Mouse (Mus musculus) lung, embryonic 14.5 days (tissue): ENCODE measurements around the gene Tex26. TPM values are rescaled to one million over a fixed set of nuclear protein-coding genes. Genes with fewer than 3 reads are reported as not detected.

Experiments
- ATAC-seq: fragments of 200-750 bp; cut with Nextera tagmentation; 2 replicates; pipeline ENCODE4 v1.8.0; 2017; ENCODE audit warnings: mild to moderate bottlenecking, moderate TSS enrichment, moderate library complexity; ENCODE audit not compliant: insufficient read depth
- DNase-seq: peaks from one replicate; pipeline ENCODE4 v3.0.0-alpha.2; 2015
- H3K27ac ChIP-seq: fragments of 300-500 bp; sonication (generic); 2 replicates; pipeline ENCODE4 v1.5.1; 2014; ENCODE audit warnings: low read depth, mild to moderate bottlenecking, moderate library complexity
- H3K27me3 ChIP-seq: fragments of 300-500 bp; sonication (generic); 2 replicates; pipeline ENCODE4 v1.6.1; 2014; ENCODE audit warnings: low read length, control low read depth; ENCODE audit not compliant: insufficient read depth
- H3K36me3 ChIP-seq: fragments of 300-500 bp; sonication (generic); 2 replicates; pipeline ENCODE4 v1.6.1; 2014; ENCODE audit warnings: control low read depth; ENCODE audit not compliant: insufficient read depth
- H3K4me1 ChIP-seq: fragments of 300-500 bp; sonication (generic); 2 replicates; pipeline ENCODE4 v1.6.1; 2014; ENCODE audit warnings: antibody characterized with exemption, control low read depth; ENCODE audit not compliant: insufficient read depth
- H3K4me2 ChIP-seq: fragments of 300-500 bp; sonication (generic); 2 replicates; pipeline ENCODE4 v1.6.1; 2014; ENCODE audit warnings: mild to moderate bottlenecking
- H3K4me3 ChIP-seq: fragments of 300-500 bp; sonication (generic); 2 replicates; pipeline ENCODE4 v1.5.1; 2014; ENCODE audit warnings: low read depth, low read length
- H3K9ac ChIP-seq: fragments of 300-500 bp; sonication (generic); 2 replicates; pipeline ENCODE4 v1.6.1; 2014
- H3K9me3 ChIP-seq: fragments of 300-500 bp; sonication (generic); 2 replicates; pipeline ENCODE4 v1.6.1; 2016; ENCODE audit warnings: low read depth, low read length, control low read depth
- CTCF ChIP-seq: IDR thresholded peaks from 2 replicates; pipeline ENCODE4 v1.5.1; 2016; ENCODE audit warnings: antibody characterized with exemption, low read depth
- WGBS: fragments of 180-500 bp; shearing (Covaris S2); extraction: QIAGEN DNeasy Blood & Tissue Kit; methylation state at CpG from one replicate; pipeline ENCODE4 v1.1.7; 2014; 5-methylcytosine and 5-hydroxymethylcytosine counted together
- polyA plus RNA-seq: library from polyadenylated mRNA; unstranded; fragments of >200 nt; fragmentation: Nextera tagmentation; extraction: Ambion mirVana; gene quantifications from 2 replicates; pipeline ENCODE4 v1.2.1, GENCODE M21; 2014

Gene Tex26
- polyA plus RNA-seq, 1 experiment from 2014 or later, result 0.64 TPM

DNA sequence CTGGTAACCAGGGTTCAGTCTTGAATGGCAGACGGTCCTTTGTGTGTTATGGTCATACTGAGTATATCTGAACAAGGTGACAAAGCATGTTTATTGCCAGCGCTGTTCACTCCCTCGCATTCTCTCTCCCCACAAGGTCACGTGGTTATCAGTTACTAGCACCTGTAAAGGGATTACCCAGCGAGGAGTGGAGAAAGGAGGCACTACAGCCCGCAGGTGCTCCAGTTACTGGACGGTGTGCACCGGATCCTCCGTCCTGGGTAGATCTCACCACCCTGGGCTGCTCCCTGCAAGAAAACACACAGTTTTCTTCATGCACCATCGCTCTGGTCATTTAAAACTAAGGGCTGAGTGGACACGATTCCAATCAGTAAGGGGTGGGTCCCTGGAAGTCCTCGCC, 44.8 kb downstream of the Tex26 start:
- no peaks in the 10 kb centered on the region for H3K27me3 ChIP-seq
- H3K27ac ChIP-seq, result no peak overlapping the region
- H3K4me1 ChIP-seq, result no peaks in the 10 kb centered on the region
- WGBS, result 72% methylated on average over 12 of the region's 12 CpGs
- no peak overlapping the region for H3K4me2 ChIP-seq
- H3K9ac ChIP-seq, result no peak overlapping the region
- DNase-seq (no peak), ATAC-seq (no peak)
- no peaks in the 10 kb centered on the region for H3K9me3 ChIP-seq
- TF ChIP-seq CTCF, result no peak
- H3K4me3 ChIP-seq, result no peak overlapping the region
- H3K36me3 ChIP-seq, result no peaks in the 10 kb centered on the region

DNA sequence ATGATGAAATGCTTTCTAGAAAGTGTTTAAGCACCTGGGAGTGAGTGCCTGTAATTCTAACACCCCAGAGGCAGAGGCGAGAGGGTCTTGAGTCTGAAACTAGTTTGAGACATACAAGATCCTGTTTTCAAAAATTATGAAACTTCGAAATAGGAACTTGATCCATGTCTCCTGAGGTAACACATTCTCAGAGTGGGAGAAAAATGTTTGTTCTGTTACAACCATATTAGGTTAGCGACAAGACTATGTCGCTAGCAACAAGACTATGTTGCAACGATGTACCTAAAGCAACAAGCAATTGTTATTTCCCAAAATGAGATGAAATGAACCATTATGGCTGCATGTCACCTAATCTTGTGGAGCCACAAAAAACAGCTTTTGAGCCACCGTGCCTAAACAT, 46.0 kb downstream of the Tex26 start:
- 86% methylated on average over 6 of the region's 6 CpGs for WGBS
- H3K36me3 ChIP-seq, result no peaks in the 10 kb centered on the region
- no peaks in the 10 kb centered on the region for H3K9me3 ChIP-seq
- H3K9ac ChIP-seq, result no peak overlapping the region
- TF ChIP-seq CTCF, result no peak
- H3K4me1 ChIP-seq, result no peaks in the 10 kb centered on the region
- no peak overlapping the region for H3K4me3 ChIP-seq
- no peak overlapping the region for H3K4me2 ChIP-seq
- DNase-seq (no peak), ATAC-seq (no peak)
- no peak overlapping the region for H3K27ac ChIP-seq
- H3K27me3 ChIP-seq, result no peaks in the 10 kb centered on the region

DNA sequence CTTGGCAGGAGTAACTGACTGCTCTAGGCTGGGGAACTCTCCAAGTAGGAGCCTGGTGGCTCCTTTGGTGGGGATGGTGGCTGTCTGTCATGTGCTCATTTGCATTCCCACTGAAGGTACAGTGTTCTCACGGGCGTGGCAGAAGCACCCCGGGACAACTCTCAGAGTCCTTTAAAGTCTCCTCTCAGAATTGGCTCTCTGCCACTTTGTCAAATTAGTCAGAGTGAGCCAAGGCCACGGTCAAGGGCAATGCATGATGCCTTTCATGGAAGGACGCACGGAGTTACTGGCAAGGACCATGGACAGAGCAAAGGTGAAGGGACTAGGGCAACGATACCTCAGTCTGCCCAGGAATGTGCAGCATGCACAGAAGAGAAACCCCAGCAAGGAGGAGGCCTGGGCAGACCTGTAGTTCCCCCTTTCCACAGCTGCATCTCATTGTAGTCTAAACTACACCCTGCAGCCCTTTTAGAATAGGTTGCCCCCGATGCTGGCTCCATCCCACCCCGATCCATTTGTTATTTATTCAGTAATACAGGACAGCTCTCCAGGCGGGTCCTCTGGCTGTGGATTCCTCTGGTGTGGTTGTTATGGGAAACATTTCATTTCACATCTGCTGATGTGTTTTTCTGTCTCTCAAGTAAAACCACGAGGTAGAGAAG, 49.0 kb downstream of the Tex26 start:
- Histone ChIP-seq H3K9ac (no peak overlapping the region), H3K27ac (no peak overlapping the region), H3K36me3 (no peaks in the 10 kb centered on the region), H3K9me3 (no peaks in the 10 kb centered on the region), H3K27me3 (no peaks in the 10 kb centered on the region), H3K4me2 (no peak overlapping the region), H3K4me1 (no peaks in the 10 kb centered on the region), H3K4me3 (no peak overlapping the region)
- TF ChIP-seq CTCF, result no peak
- ATAC-seq (0 out of 2 replicates have a peak, but pooled peaks have one; percentile 24), DNase-seq (peak; percentile 49)
- WGBS, result 41% methylated on average over 11 of the region's 11 CpGs

DNA sequence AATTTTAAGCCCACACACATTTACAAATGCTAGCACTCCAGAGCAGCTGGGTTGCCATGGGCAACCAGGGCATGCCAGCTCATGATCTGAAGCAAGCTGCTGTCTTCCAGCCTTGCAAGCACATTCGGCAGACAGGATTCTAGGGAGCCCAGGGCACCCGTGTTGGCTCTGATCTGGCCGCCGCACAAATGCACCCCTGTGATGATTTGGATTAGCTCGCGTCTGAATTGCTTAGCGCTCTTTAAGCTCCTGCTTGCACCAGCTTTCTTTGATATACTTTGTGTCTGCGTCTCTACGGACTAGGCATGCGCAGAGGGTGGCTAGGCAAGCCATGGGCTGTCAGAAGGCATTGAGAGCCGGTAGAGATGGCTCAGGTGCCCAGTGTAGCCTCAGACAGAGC, 49.7 kb downstream of the Tex26 start:
- Histone ChIP-seq H3K27ac (no peak overlapping the region), H3K4me3 (no peak overlapping the region), H3K4me2 (no peak overlapping the region), H3K9ac (no peak overlapping the region), H3K9me3 (no peaks in the 10 kb centered on the region), H3K27me3 (no peaks in the 10 kb centered on the region), H3K36me3 (no peaks in the 10 kb centered on the region), H3K4me1 (no peaks in the 10 kb centered on the region)
- no peak for DNase-seq
- no peak for TF ChIP-seq CTCF
- 59% methylated on average over 11 of the region's 11 CpGs for WGBS
- no peak for ATAC-seq

DNA sequence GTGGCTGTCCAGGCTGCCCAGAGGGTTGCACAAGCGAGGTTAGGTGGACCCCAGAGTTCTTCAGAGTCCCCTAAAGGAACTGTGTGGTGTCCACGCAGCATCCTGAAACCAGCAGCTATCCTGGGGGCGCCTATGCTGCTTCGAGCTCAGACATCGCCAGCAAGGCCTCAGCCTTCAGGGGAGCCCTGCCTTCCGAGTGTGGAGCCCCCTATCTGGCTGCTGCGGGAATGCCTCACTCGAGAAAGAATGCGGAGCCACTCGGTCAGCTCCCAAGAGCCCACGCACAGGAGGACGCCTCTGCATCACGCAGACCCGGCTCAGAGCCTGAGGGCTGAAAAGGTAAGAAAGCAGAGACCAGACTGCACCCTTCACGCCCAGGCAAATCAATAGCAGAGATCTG, 50.8 kb downstream of the Tex26 start:
- H3K4me1 ChIP-seq, result no peaks in the 10 kb centered on the region

DNA sequence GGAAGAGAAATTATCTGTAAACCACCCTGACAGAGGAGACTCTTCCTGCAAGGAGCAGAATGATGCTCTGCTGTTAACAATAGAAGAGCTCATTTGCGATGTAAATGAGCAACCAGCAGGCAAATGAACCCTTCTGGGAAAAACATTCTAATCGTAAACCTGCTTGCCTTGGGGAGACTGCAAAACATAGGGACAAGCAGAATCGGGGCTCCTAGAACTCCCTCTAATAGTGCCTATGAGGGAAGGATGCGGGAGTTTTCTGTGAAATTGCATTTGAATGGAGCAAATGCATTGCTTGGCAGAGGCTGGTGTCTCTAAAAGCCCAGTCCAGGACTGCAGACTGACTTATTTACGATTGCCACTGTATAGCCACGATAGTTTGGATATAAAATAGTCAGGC, 56.2 kb downstream of the Tex26 start:
- TF ChIP-seq CTCF, result no peak
- DNase-seq, result no peak

More for the DNA sequence above, 50.8 kb downstream of the Tex26 start:
- Histone ChIP-seq H3K36me3 (no peaks in the 10 kb centered on the region), H3K27ac (no peak overlapping the region), H3K4me3 (no peak overlapping the region), H3K27me3 (no peaks in the 10 kb centered on the region), H3K9me3 (no peaks in the 10 kb centered on the region), H3K9ac (no peak overlapping the region), H3K4me2 (no peak overlapping the region)
- 65% methylated on average over 15 of the region's 15 CpGs for WGBS
- no peak for DNase-seq
- peak; percentile 22; the same call in 1 of the 2 replicates for TF ChIP-seq CTCF
- no peak for ATAC-seq

DNA sequence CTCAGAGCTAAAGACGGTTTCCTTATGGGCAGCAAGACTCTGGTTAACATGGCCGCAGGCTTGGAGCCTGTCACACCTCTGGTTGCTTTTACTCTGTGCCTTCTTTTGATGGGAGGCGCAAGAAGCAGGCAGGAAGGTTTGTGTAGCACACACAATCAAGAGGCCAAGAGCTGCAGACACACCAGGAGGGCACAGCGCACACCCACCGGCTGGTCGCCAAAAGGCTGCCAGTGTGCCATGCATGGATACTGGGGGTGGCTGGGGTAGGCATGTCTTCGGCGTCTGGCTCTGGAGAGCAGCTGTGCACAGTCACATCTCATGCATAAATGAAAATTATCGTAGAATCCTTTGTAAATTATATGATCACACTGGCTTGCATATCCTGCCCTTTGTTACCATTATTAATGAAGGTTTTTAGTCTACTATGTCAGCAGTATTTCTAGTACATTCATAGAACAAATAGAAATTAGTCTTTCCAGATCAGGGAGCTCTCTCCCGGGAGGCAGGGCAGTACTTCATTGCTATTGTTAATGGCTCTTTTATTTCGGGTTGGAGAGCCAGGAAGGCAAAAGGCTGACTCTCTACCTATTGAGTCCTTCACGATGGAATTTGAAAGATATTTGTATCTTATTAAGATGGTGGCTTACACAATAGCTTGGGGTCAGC, 57.1 kb downstream of the Tex26 start:
- Histone ChIP-seq H3K4me3 (no peak overlapping the region), H3K9me3 (no peaks in the 10 kb centered on the region), H3K9ac (no peak overlapping the region), H3K27ac (no peak overlapping the region), H3K4me2 (no peak overlapping the region), H3K27me3 (no peaks in the 10 kb centered on the region), H3K4me1 (no peaks in the 10 kb centered on the region), H3K36me3 (no peaks in the 10 kb centered on the region)
- TF ChIP-seq CTCF, result no peak
- ATAC-seq, result no peak
- WGBS, result 65% methylated on average over 12 of the region's 12 CpGs
- DNase-seq, result no peak

More for the DNA sequence above, 56.2 kb downstream of the Tex26 start:
- 64% methylated on average over 6 of the region's 6 CpGs for WGBS
- Histone ChIP-seq H3K36me3 (no peaks in the 10 kb centered on the region), H3K4me1 (no peaks in the 10 kb centered on the region), H3K4me3 (no peak overlapping the region), H3K4me2 (no peak overlapping the region), H3K27me3 (no peaks in the 10 kb centered on the region), H3K9me3 (no peaks in the 10 kb centered on the region), H3K27ac (no peak overlapping the region), H3K9ac (no peak overlapping the region)
- no peak for ATAC-seq
